Mouse (Mus musculus): ENCODE data around the gene Cnnm3.

Gene Cnnm3

DNA sequence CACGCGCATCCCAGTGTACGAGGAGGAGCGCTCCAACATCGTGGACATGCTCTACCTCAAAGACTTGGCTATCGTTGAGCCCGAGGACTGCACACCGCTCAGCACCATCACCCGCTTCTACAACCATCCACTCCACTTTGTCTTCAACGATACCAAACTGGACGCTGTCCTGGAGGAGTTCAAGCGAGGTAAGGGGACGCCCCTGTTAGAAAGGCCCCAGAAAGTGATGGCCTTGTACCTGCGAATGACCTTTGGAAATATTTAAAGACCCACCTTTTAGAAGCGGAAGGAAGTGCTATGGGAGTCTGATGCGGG lies 1.3 kb downstream of the Cnnm3 start:
- Histone ChIP-seq H3K4me1 (replicated peaks; ENCODE audit: low read depth, low read length) (peaks cover 52% of the 10 kb centered on the region), H3K36me3 (ENCODE audit: insufficient read depth, low read length) (peaks cover 41% of the 10 kb centered on the region), H3K9me3 (ENCODE audit: low read length) (no peaks in the 10 kb centered on the region), H3K27me3 (ENCODE audit: insufficient read depth, low read length) (no peaks in the 10 kb centered on the region), H3K4me3 (replicated peaks; ENCODE audit: low read length) (peak overlapping the region; percentile 98)
- TF ChIP-seq CTCF (conservative IDR thresholded peaks at IDR 0.05; ENCODE audit: low read length): no peak
- TF ChIP-seq POU5F1 (IDR thresholded peaks at IDR 0.05; ENCODE audit: borderline replicate concordance, low read length): no peak

DNA sequence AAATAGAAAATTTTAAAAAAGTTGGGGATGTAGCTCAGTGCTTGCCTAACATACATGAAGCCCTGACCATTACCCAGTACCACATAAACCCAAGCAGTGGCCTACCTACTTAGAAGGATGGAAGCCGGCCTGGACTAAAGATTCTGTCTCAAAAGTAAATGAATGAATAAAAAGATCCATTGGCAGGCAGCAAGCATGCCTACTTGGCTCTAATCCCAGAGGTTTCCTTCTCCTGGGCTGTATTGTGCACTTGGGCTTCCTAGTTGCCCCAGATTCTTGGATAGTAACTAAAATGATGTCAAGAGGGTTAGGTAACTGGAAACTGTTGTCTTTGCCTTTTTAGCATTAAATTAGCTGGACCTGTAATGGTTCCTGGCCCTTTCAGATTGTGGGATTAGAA lies 1.6 kb downstream of the Cnnm3 start:
- Histone ChIP-seq H3K9me3 (ENCODE audit: low read length) (no peaks in the 10 kb centered on the region), H3K36me3 (ENCODE audit: insufficient read depth, low read length) (peaks cover 45% of the 10 kb centered on the region), H3K27me3 (ENCODE audit: insufficient read depth, low read length) (no peaks in the 10 kb centered on the region), H3K4me3 (replicated peaks; ENCODE audit: low read length) (peak overlapping the region; percentile 98), H3K4me1 (replicated peaks; ENCODE audit: low read depth, low read length) (peaks cover 52% of the 10 kb centered on the region)
- TF ChIP-seq NANOG (IDR thresholded peaks at IDR 0.05; ENCODE audit: borderline replicate concordance, low read length) (no peak), POU5F1 (IDR thresholded peaks at IDR 0.05; ENCODE audit: borderline replicate concordance, low read length) (no peak), CTCF (conservative IDR thresholded peaks at IDR 0.05; ENCODE audit: low read length) (no peak)

DNA sequence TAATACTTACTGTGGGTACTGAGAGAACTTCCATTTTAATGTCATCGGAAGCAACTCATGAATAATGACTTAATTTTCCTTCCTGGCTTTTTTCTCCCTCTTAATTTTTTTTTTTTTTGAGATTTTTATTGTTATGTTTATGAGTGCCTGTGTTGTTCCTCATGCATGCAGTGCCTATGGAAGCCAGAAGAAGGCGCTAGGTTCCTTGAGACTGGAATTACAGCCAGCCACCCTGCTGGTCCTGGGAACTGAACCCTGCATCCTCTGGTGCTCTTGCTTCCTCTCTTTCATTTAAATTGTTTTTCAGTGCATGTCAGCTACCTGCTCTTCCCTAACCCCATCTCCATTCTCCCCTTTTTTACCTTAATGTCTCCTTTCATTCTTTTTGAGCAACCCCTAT lies 2.1 kb downstream of the Cnnm3 start:
- H3K36me3 ChIP-seq (ENCODE audit: insufficient read depth, low read length): peaks cover 49% of the 10 kb centered on the region
- peaks cover 56% of the 10 kb centered on the region for H3K4me1 ChIP-seq (replicated peaks; ENCODE audit: low read depth, low read length)
- TF ChIP-seq CTCF (conservative IDR thresholded peaks at IDR 0.05; ENCODE audit: low read length) (peak; percentile 93), NANOG (IDR thresholded peaks at IDR 0.05; ENCODE audit: borderline replicate concordance, low read length) (no peak)
- H3K9me3 ChIP-seq (ENCODE audit: low read length): no peaks in the 10 kb centered on the region
- H3K4me3 ChIP-seq (replicated peaks; ENCODE audit: low read length): peak overlapping the region; percentile 98
- H3K27me3 ChIP-seq (ENCODE audit: insufficient read depth, low read length): no peaks in the 10 kb centered on the region

DNA sequence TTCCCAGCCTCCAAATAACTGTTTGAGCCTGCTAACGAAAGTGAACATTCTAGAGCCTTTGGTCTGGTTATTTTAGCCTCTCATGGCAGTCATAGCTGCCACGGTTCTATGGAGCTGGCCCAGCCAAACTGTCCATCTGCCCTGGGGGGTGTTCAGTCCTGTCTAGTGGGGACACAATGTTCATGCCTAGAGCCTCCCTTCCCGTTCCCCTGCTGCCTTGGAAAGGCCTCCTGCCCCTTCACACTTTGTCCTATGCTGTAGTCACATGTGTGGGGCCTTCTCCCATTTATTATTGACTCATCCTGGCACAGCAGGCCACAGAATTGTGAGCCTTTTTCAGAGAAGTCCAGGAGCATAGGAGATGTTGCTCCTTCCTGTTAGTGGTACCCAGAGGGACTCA lies 6.6 kb downstream of the Cnnm3 start:
- no peaks in the 10 kb centered on the region for H3K27me3 ChIP-seq (ENCODE audit: insufficient read depth, low read length)
- TF ChIP-seq POU5F1 (IDR thresholded peaks at IDR 0.05; ENCODE audit: borderline replicate concordance, low read length): no peak
- TF ChIP-seq CTCF (conservative IDR thresholded peaks at IDR 0.05; ENCODE audit: low read length): no peak
- TF ChIP-seq NANOG (IDR thresholded peaks at IDR 0.05; ENCODE audit: borderline replicate concordance, low read length): no peak
- peak overlapping the region; percentile 17; the same call in 1 of the 2 replicates for H3K4me3 ChIP-seq (replicated peaks; ENCODE audit: low read length)
- H3K9me3 ChIP-seq (ENCODE audit: low read length): no peaks in the 10 kb centered on the region
- peaks cover 95% of the 10 kb centered on the region for H3K4me1 ChIP-seq (replicated peaks; ENCODE audit: low read depth, low read length)
- H3K36me3 ChIP-seq (ENCODE audit: insufficient read depth, low read length): peaks cover 93% of the 10 kb centered on the region

DNA sequence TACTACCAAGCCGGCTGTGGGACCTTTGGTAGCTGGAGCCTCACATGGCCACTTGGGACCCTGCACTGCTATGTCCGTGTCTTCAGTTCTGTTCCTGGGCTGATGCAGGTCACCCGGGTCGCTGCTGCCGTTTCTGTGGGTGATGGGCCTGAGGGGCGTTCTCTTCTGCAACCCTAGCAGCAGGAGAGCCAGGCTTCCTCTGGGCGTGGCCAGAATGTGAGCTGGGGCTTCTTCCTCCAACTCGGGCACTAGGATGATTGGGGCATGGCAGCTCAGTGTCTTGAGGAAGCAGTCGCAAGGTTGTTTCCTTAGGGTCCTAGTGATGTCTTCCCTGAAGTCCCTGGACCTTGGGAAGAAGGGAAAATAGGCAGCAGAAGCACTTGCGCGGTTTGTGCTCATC lies 8.0 kb downstream of the Cnnm3 start:
- Histone ChIP-seq H3K27me3 (ENCODE audit: insufficient read depth, low read length) (no peaks in the 10 kb centered on the region), H3K4me3 (replicated peaks; ENCODE audit: low read length) (0 out of 2 replicates have a peak overlapping the region, but pooled peaks have one; percentile 4), H3K9me3 (ENCODE audit: low read length) (no peaks in the 10 kb centered on the region), H3K4me1 (replicated peaks; ENCODE audit: low read depth, low read length) (peaks cover 84% of the 10 kb centered on the region), H3K36me3 (ENCODE audit: insufficient read depth, low read length) (peaks cover 98% of the 10 kb centered on the region)
- TF ChIP-seq NANOG (IDR thresholded peaks at IDR 0.05; ENCODE audit: borderline replicate concordance, low read length): no peak
- TF ChIP-seq POU5F1 (IDR thresholded peaks at IDR 0.05; ENCODE audit: borderline replicate concordance, low read length): no peak
- no peak for TF ChIP-seq CTCF (conservative IDR thresholded peaks at IDR 0.05; ENCODE audit: low read length)

DNA sequence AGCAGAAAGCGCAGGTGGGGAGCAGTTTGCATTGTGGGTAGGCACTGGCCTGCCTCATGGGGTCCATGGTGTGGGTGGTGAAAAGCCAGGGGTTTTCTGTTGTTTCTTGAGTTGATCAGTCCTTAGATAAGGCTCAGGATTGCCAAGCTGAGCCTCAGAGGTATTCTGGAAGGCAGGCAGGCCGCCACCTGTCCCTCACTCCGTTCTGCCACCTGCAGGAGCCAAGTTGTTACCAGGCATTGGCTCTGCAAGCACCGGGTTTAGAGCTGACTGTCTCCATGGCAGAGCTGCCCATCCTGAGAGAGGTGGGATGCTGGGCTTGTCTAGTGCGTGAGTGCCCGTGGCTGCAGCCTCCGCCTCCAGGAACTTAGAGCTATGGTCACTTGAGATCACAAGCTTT lies 10.5 kb downstream of the Cnnm3 start:
- Histone ChIP-seq H3K4me3 (replicated peaks; ENCODE audit: low read length) (no peak overlapping the region), H3K36me3 (ENCODE audit: insufficient read depth, low read length) (peaks cover 98% of the 10 kb centered on the region), H3K9me3 (ENCODE audit: low read length) (no peaks in the 10 kb centered on the region), H3K27me3 (ENCODE audit: insufficient read depth, low read length) (no peaks in the 10 kb centered on the region), H3K4me1 (replicated peaks; ENCODE audit: low read depth, low read length) (peaks cover 79% of the 10 kb centered on the region)
- TF ChIP-seq NANOG (IDR thresholded peaks at IDR 0.05; ENCODE audit: borderline replicate concordance, low read length): no peak
- TF ChIP-seq CTCF (conservative IDR thresholded peaks at IDR 0.05; ENCODE audit: low read length): no peak
- no peak for TF ChIP-seq POU5F1 (IDR thresholded peaks at IDR 0.05; ENCODE audit: borderline replicate concordance, low read length)

DNA sequence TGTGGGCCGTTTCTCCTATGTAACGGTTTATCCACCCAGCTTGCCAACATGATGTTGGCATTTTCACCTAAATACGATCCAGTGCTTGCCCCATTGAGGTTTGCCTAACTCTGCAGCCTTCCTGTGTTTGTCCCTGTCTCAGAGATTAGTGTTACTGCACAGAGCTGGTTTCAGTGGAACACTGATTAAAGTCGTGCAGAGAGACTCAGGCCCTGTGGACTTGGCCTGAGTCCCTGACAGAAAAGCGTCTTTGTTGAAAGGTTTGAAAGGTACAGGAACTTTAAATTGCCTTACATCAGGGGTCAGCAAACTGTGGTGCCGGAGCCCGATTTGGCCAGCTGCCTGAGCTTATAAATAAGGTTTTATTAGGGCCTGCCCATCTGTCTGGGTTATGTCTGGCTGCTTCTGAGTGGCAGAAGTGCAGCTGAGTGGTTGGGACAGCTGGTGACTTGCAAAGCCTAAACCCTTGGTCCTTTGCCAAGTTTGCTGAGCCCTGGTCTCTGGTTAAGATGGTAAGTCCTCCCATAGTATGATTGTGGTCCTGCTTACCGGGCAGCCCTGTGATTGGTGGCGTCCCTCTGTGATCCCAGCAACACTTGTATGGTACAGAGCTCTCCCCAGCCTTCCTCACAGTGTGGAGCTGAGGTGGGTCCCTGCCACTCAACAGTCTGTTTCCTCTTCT lies 11.8 kb downstream of the Cnnm3 start:
- no peaks in the 10 kb centered on the region for H3K9me3 ChIP-seq (ENCODE audit: low read length)
- H3K4me3 ChIP-seq (replicated peaks; ENCODE audit: low read length): no peak overlapping the region
- peaks cover 86% of the 10 kb centered on the region for H3K36me3 ChIP-seq (ENCODE audit: insufficient read depth, low read length)
- H3K27me3 ChIP-seq (ENCODE audit: insufficient read depth, low read length): no peaks in the 10 kb centered on the region
- peaks cover 79% of the 10 kb centered on the region for H3K4me1 ChIP-seq (replicated peaks; ENCODE audit: low read depth, low read length)
- TF ChIP-seq NANOG (IDR thresholded peaks at IDR 0.05; ENCODE audit: borderline replicate concordance, low read length) (no peak), CTCF (conservative IDR thresholded peaks at IDR 0.05; ENCODE audit: low read length) (no peak), POU5F1 (IDR thresholded peaks at IDR 0.05; ENCODE audit: borderline replicate concordance, low read length) (no peak)

DNA sequence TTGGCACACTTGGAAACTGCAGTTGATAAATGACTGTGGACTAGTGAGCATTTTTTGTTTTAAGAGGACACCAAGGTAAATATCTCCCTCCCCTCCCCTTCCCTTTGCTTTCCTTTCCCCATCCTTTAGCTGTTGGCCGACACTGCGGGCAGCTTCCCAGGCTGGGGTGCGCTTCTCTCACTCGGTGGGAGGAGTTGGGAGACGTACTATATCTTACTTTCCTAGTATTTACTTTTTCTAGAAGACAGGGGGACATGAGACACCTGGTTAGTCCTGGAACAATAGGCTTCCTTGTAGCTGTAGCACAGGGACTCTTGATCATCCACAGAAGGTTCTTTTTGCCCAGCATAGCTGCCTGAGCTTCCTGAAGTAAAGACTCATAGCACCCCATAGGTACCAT lies 12.4 kb downstream of the Cnnm3 start:
- no peaks in the 10 kb centered on the region for H3K27me3 ChIP-seq (ENCODE audit: insufficient read depth, low read length)
- TF ChIP-seq CTCF (conservative IDR thresholded peaks at IDR 0.05; ENCODE audit: low read length) (no peak), POU5F1 (IDR thresholded peaks at IDR 0.05; ENCODE audit: borderline replicate concordance, low read length) (no peak), NANOG (IDR thresholded peaks at IDR 0.05; ENCODE audit: borderline replicate concordance, low read length) (no peak)
- H3K9me3 ChIP-seq (ENCODE audit: low read length): no peaks in the 10 kb centered on the region
- peaks cover 81% of the 10 kb centered on the region for H3K36me3 ChIP-seq (ENCODE audit: insufficient read depth, low read length)
- peaks cover 79% of the 10 kb centered on the region for H3K4me1 ChIP-seq (replicated peaks; ENCODE audit: low read depth, low read length)
- no peak overlapping the region for H3K4me3 ChIP-seq (replicated peaks; ENCODE audit: low read length)

DNA sequence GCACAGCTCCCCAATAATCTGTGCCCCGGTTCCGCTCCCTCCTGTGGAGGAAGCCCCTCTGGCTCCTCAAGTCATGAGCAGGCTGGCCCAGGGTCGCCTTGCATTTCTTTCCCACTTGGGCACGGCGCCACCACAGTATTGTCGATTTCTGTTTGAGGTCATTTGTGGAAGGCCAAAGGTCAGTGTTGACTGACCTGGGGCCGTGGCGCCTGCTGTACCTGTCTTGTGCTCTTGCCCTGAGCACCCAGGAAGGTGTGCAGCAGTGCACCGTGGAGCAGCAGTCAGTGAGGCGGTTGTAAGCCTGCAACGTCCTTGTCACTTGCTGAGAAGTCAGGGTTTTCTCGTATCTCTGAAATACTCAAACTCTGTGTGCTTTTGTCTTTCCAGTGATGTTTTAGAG lies 14.1 kb downstream of the Cnnm3 start:
- Histone ChIP-seq H3K4me3 (replicated peaks; ENCODE audit: low read length) (no peak overlapping the region), H3K27me3 (ENCODE audit: insufficient read depth, low read length) (no peaks in the 10 kb centered on the region), H3K4me1 (replicated peaks; ENCODE audit: low read depth, low read length) (peaks cover 67% of the 10 kb centered on the region), H3K36me3 (ENCODE audit: insufficient read depth, low read length) (peaks cover 72% of the 10 kb centered on the region), H3K9me3 (ENCODE audit: low read length) (no peaks in the 10 kb centered on the region)
- TF ChIP-seq CTCF (conservative IDR thresholded peaks at IDR 0.05; ENCODE audit: low read length): no peak
- TF ChIP-seq POU5F1 (IDR thresholded peaks at IDR 0.05; ENCODE audit: borderline replicate concordance, low read length): no peak
- no peak for TF ChIP-seq NANOG (IDR thresholded peaks at IDR 0.05; ENCODE audit: borderline replicate concordance, low read length)
